Mouse (Mus musculus) thymus, adult 2 months (tissue): ENCODE results near the gene Mrrf. TPM values are rescaled to one million over a fixed set of nuclear protein-coding genes. Genes with fewer than 3 reads are reported as not detected.

Source experiments
- DNase-seq: peaks from one replicate; pipeline ENCODE4 v3.0.0; 2021
- H3K27ac ChIP-seq: fragments of 200-500 bp; 2 replicates; pipeline ENCODE4 v1.5.1; 2012; ENCODE audit warnings: low read length, control low read depth; ENCODE audit not compliant: control insufficient read depth, insufficient read depth
- H3K27me3 ChIP-seq: fragments of 200-500 bp; 2 replicates; pipeline ENCODE4 v1.6.1; 2012; ENCODE audit warnings: mild to moderate bottlenecking, low read length, moderate library complexity, mixed read lengths; ENCODE audit not compliant: control insufficient read depth, insufficient read depth
- H3K36me3 ChIP-seq: fragments of 200-500 bp; 2 replicates; pipeline ENCODE4 v1.6.1; 2012; ENCODE audit warnings: mild to moderate bottlenecking, low read length, moderate library complexity; ENCODE audit not compliant: control insufficient read depth, insufficient read depth
- H3K4me1 ChIP-seq: fragments of 200-500 bp; replicated peaks from 2 replicates; pipeline ENCODE4 v1.6.1; 2012; ENCODE audit warnings: low read length; ENCODE audit not compliant: control insufficient read depth, insufficient read depth
- H3K4me3 ChIP-seq: fragments of 200-500 bp; 2 replicates; pipeline ENCODE4 v1.5.1; 2012; ENCODE audit warnings: mild to moderate bottlenecking, low read length, control low read depth, moderate library complexity; ENCODE audit not compliant: control insufficient read depth, insufficient read depth
- CTCF ChIP-seq: fragments of 200-500 bp; IDR thresholded peaks from 2 replicates; pipeline ENCODE4 v1.5.1; 2012; ENCODE audit warnings: mild to moderate bottlenecking, control low read depth, low read length, moderate library complexity, borderline replicate concordance; ENCODE audit not compliant: control insufficient read depth, poor library complexity, insufficient read depth; ENCODE audit errors: extremely low read depth
- POLR2A ChIP-seq: fragments of 200-500 bp; IDR thresholded peaks from 2 replicates; pipeline ENCODE4 v1.6.1; 2012; ENCODE audit warnings: mild to moderate bottlenecking, low read length, control low read depth, moderate library complexity; ENCODE audit not compliant: control insufficient read depth, poor library complexity, insufficient read depth; ENCODE audit errors: extremely low read depth
- WGBS: fragments of 180-500 bp; shearing (Covaris S2); methylation state at CpG from one replicate; pipeline ENCODE4 v1.1.7; 2018; 5-methylcytosine and 5-hydroxymethylcytosine counted together
- polyA plus RNA-seq: library from polyadenylated mRNA; depleted of rRNA; stranded (reverse); fragments of >200 nt; gene quantifications from 2 replicates; pipeline ENCODE4 v1.2.3, GENCODE M21; 2012

The Mrrf gene
- polyA plus RNA-seq, 1 experiment, result 29.3 TPM

- DNase-seq, result no peak
- Histone ChIP-seq H3K36me3 (no peaks in the 10 kb centered on the region), H3K27me3 (peaks cover 8% of the 10 kb centered on the region; the same call in 1 of the 2 replicates), H3K4me1 (peaks cover 4% of the 10 kb centered on the region; the same call in 1 of the 2 replicates), H3K27ac (no peak overlapping the region), H3K4me3 (no peak overlapping the region)
- TF ChIP-seq CTCF, result no peak
- no peak for TF ChIP-seq POLR2A
- WGBS, result 92% methylated on average over 4 of the region's 4 CpGs
Measured at GRCm38 (mm10) chr2:36204595-36204994, 68.4 kb downstream of the Mrrf start.

- no peak overlapping the region for H3K4me3 ChIP-seq
- 92% methylated on average over 11 of the region's 11 CpGs for WGBS
- H3K4me1 ChIP-seq, result peaks cover 4% of the 10 kb centered on the region; the same call in 1 of the 2 replicates
- no peak for TF ChIP-seq CTCF
- TF ChIP-seq POLR2A, result no peak
- no peak overlapping the region for H3K27ac ChIP-seq
- no peaks in the 10 kb centered on the region for H3K36me3 ChIP-seq
- peaks cover 8% of the 10 kb centered on the region; the same call in 1 of the 2 replicates for H3K27me3 ChIP-seq
- no peak for DNase-seq
Measured at GRCm38 (mm10) chr2:36207071-36207470, 70.9 kb downstream of the Mrrf start.

GRCm38 (mm10) chr2:36210796-36211195, 74.6 kb downstream of the Mrrf start:
- no peaks in the 10 kb centered on the region for H3K4me1 ChIP-seq

DNA sequence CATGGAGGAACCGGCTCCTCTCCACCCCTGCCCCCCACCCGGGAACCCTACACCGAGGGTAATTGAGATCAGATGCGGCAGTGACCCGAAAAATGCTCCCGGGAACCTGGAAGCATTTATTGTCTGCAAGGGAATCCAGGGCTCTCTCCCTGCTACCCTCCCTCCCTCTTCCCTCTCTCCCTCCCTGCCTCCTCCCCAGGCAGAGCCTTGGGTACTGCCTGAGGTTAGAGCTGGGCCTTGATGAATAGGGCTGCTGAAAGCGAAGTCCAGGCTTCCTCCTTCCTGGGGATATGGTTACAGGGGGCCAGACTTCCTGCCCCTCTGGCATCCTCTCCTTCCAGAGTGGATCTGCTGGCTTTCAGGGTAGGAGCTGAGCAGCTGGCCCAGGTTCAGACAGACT, 75.6 kb downstream of the Mrrf start:
- Histone ChIP-seq H3K4me3 (no peak overlapping the region), H3K4me1 (no peaks in the 10 kb centered on the region), H3K36me3 (no peaks in the 10 kb centered on the region), H3K27me3 (no peaks in the 10 kb centered on the region; the same call in 1 of the 2 replicates), H3K27ac (no peak overlapping the region)
- TF ChIP-seq POLR2A (no peak), CTCF (no peak)
- 87% methylated on average over 7 of the region's 7 CpGs for WGBS
- DNase-seq, result no peak

More at GRCm38 (mm10) chr2:36210796-36211195, 74.6 kb downstream of the Mrrf start:
- no peak overlapping the region for H3K27ac ChIP-seq
- H3K4me3 ChIP-seq, result no peak overlapping the region
- no peaks in the 10 kb centered on the region for H3K36me3 ChIP-seq
- TF ChIP-seq POLR2A (no peak), CTCF (no peak)
- WGBS, result 8% methylated on average over 34 of the region's 34 CpGs
- no peak for DNase-seq
- H3K27me3 ChIP-seq, result no peaks in the 10 kb centered on the region; the same call in 1 of the 2 replicates

GRCm38 (mm10) chr2:36213108-36213507, 76.9 kb downstream of the Mrrf start:
- H3K4me1 ChIP-seq, result no peaks in the 10 kb centered on the region
- TF ChIP-seq POLR2A, result no peak
- no peak for TF ChIP-seq CTCF
- H3K4me3 ChIP-seq, result no peak overlapping the region
- no peak for DNase-seq
- H3K27me3 ChIP-seq, result no peaks in the 10 kb centered on the region; the same call in 1 of the 2 replicates
- 40% methylated on average over 7 of the region's 7 CpGs for WGBS
- no peaks in the 10 kb centered on the region for H3K36me3 ChIP-seq
- no peak overlapping the region for H3K27ac ChIP-seq

- Histone ChIP-seq H3K27ac (no peak overlapping the region), H3K36me3 (no peaks in the 10 kb centered on the region), H3K4me3 (no peak overlapping the region), H3K27me3 (no peaks in the 10 kb centered on the region; the same call in 1 of the 2 replicates), H3K4me1 (no peaks in the 10 kb centered on the region)
- peak; percentile 74 for DNase-seq
- WGBS, result 14% methylated on average over 8 of the region's 8 CpGs
- TF ChIP-seq POLR2A (no peak), CTCF (peak; percentile 76; the same call in 1 of the 2 replicates)
Measured at GRCm38 (mm10) chr2:36214023-36214422, 77.8 kb downstream of the Mrrf start.

DNA sequence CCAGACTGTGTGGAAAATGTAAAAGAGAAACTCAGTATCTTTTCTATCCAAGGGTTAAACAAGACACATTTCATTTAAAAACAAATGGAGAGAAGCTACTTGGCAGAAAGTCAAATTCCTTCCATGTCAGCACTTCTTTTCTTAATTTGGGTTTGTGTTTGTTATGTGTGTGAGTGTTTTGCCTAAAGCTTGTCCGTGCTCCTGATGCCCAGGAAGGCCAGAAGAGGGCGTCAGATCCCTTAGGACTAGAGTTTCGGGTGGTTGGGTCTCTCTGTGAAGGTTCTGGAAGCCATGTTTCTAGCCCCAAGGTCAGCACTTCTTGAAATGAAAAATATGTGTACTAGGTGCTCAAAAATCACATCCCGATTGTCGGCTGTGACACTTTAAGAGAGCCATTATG, 78.2 kb downstream of the Mrrf start:
- WGBS, result 62% methylated on average over 5 of the region's 5 CpGs
- no peak for DNase-seq
- Histone ChIP-seq H3K27me3 (no peaks in the 10 kb centered on the region; the same call in 1 of the 2 replicates), H3K36me3 (no peaks in the 10 kb centered on the region), H3K4me3 (no peak overlapping the region), H3K4me1 (no peaks in the 10 kb centered on the region), H3K27ac (no peak overlapping the region)
- TF ChIP-seq CTCF (no peak), POLR2A (no peak)
